In genomic region chr17:57058891-57059485, GRCm38 (mm10) we compare ENCODE assay signal across 8 mouse cellular contexts. TPM values are rescaled to one million over a fixed set of nuclear protein-coding genes. Genes with fewer than 3 reads are reported as not detected.
A peak's percentile ranks its signal among the peaks of the same experiment; 100 is the strongest.
DNase-seq lines count a peak whose midpoint lies in the region; ATAC-seq lines count a peak whose summit lies in the region.

Gene Crb3 (plus strand): TSS chr17:57059105.

- no peak within 1 kb of the TSS; the same call in 1 of the 2 replicates for H3K27ac ChIP-seq in intestine, embryonic 14.5 days (ENCODE audit: low read depth)
- H3K27ac ChIP-seq in liver, embryonic 12.5 days: peak within 1 kb of the TSS; percentile 51
- peak within 1 kb of the TSS; percentile 57 for H3K27ac ChIP-seq in neural tube, embryonic 12.5 days

- H3K4me1 ChIP-seq in intestine, embryonic 14.5 days (replicated peaks; ENCODE audit: control insufficient read depth, insufficient read depth, low read length): peaks cover 8% of the 10 kb centered on the region; the same call in 1 of the 2 replicates
- peaks cover 43% of the 10 kb centered on the region for H3K4me1 ChIP-seq in liver, embryonic 12.5 days
- H3K4me1 ChIP-seq in neural tube, embryonic 12.5 days: peaks cover 25% of the 10 kb centered on the region

- no peak for ATAC-seq in intestine, embryonic 14.5 days (replicated peaks; ENCODE audit: low FRiP score, low TSS enrichment, low read depth)
- ATAC-seq in liver, embryonic 12.5 days: 0 out of 2 replicates have a peak, but pooled peaks have one; percentile 1
- no peak; the same call in none of the 2 replicates for ATAC-seq in neural tube, embryonic 12.5 days (ENCODE audit: low FRiP score, low read depth)

- H3K9ac ChIP-seq in intestine, embryonic 14.5 days (ENCODE audit: low read length): peak within 1 kb of the TSS; percentile 55
- H3K9ac ChIP-seq in liver, embryonic 12.5 days: peak within 1 kb of the TSS; percentile 75
- peak within 1 kb of the TSS; percentile 71 for H3K9ac ChIP-seq in neural tube, embryonic 12.5 days

- 1% methylated on average over 20 of the region's 22 CpGs for WGBS in intestine, embryonic 14.5 days
- WGBS in liver, embryonic 12.5 days (ENCODE audit: insufficient replicate concordance): 6% methylated on average over 14 of the region's 22 CpGs
- WGBS in neural tube, embryonic 12.5 days: under 1% methylated on average over 17 of the region's 22 CpGs

- peak; percentile 50 to 56 for DNase-seq in layer of hippocampus, postnatal 14 days (ENCODE audit: low spot score in 2 of 2)
- no peak for DNase-seq in layer of hippocampus, adult 9-10 months (ENCODE audit: low spot score)
- peak; percentile 83 for DNase-seq in cerebellum, adult 11-12 months
- DNase-seq in gastrocnemius, postnatal 10 days: peak; percentile 47
- no peak for DNase-seq in intestine, embryonic 14.5 days (ENCODE audit: low spot score)
- no peak for DNase-seq in spleen, postnatal 14 days (ENCODE audit: low spot score in 2 of 2)

- H3K4me3 ChIP-seq in intestine, embryonic 14.5 days (ENCODE audit: low read depth, low read length): peak within 1 kb of the TSS; percentile 70
- H3K4me3 ChIP-seq in liver, embryonic 12.5 days: peak within 1 kb of the TSS; percentile 69
- peak within 1 kb of the TSS; percentile 87 for H3K4me3 ChIP-seq in neural tube, embryonic 12.5 days

- peaks cover 25% of the 10 kb centered on the region for H3K27me3 ChIP-seq in intestine, embryonic 14.5 days (replicated peaks; ENCODE audit: control insufficient read depth, insufficient read depth, low read length)
- peaks cover 57% of the 10 kb centered on the region for H3K27me3 ChIP-seq in liver, embryonic 12.5 days (replicated peaks)
- peaks cover 27% of the 10 kb centered on the region for H3K27me3 ChIP-seq in neural tube, embryonic 12.5 days (replicated peaks)

- H3K4me2 ChIP-seq in intestine, embryonic 14.5 days (ENCODE audit: low read length): peak within 1 kb of the TSS; percentile 81
- peak within 1 kb of the TSS; percentile 98 for H3K4me2 ChIP-seq in liver, embryonic 12.5 days
- peak within 1 kb of the TSS; percentile 92 for H3K4me2 ChIP-seq in neural tube, embryonic 12.5 days (replicated peaks)

- peaks cover 10% of the 10 kb centered on the region for H3K36me3 ChIP-seq in intestine, embryonic 14.5 days (ENCODE audit: control insufficient read depth, insufficient read depth, low read length)
- peaks cover 8% of the 10 kb centered on the region for H3K36me3 ChIP-seq in liver, embryonic 12.5 days
- H3K36me3 ChIP-seq in neural tube, embryonic 12.5 days: peaks cover 16% of the 10 kb centered on the region

- no peaks in the 10 kb centered on the region for H3K9me3 ChIP-seq in intestine, embryonic 14.5 days (ENCODE audit: control insufficient read depth, low read length)
- H3K9me3 ChIP-seq in liver, embryonic 12.5 days (replicated peaks): no peaks in the 10 kb centered on the region
- no peaks in the 10 kb centered on the region for H3K9me3 ChIP-seq in neural tube, embryonic 12.5 days

RNA-seq across cellular contexts. Expression of gene Crb3, which starts in this region (rescaled TPM):
- total RNA-seq in layer of hippocampus, postnatal 14 days (2021): 1 to 10 TPM in 1 of 2 experiments, under 1 TPM in 1; 0.79 to 1.6 TPM
- under 1 TPM; 0.54 to 0.81 TPM for total RNA-seq in gastrocnemius, postnatal 10 days (2021)
- polyA plus RNA-seq in intestine, embryonic 14.5 days (2014; fragmentation: Nextera tagmentation; extraction: Ambion mirVana): 60.3 and 75.4 TPM in 2 replicates
- 2.5 and 3.0 TPM in 2 replicates for polyA plus RNA-seq in liver, embryonic 12.5 days (2016; fragmentation: Nextera tagmentation; extraction: Ambion mirVana)
- 1.1 and 1.2 TPM in 2 replicates for polyA plus RNA-seq in neural tube, embryonic 12.5 days (2016; fragmentation: Nextera tagmentation; extraction: Ambion mirVana)

Comparison
In these comparisons a context has a peak if more than half of its experiments do, and no peak if none do; other contexts are left out.
1. RNA of gene Crb3 (polyA plus RNA-seq): 60.3 to 75.4 TPM in intestine, embryonic 14.5 days; 2.5 to 3.0 TPM in liver, embryonic 12.5 days and 1.1 to 1.2 TPM in neural tube, embryonic 12.5 days; every median in the first group is over 10 times any median in the second.
2. DNase-seq: peak in layer of hippocampus, postnatal 14 days (2 of 2) and cerebellum, adult 11-12 months (single experiment); none in layer of hippocampus, adult 9-10 months (single experiment), intestine, embryonic 14.5 days (single experiment) and spleen, postnatal 14 days (0 of 2).
3. Peak in DNase-seq in gastrocnemius, postnatal 10 days; RNA of the gene not detected or under 1 TPM.
4. Peak in every context shown above with its lines, with median percentiles within 50 percentile points of each other: H3K4me2 ChIP-seq, H3K4me3 ChIP-seq and H3K9ac ChIP-seq.